In the genomic region with DNA sequence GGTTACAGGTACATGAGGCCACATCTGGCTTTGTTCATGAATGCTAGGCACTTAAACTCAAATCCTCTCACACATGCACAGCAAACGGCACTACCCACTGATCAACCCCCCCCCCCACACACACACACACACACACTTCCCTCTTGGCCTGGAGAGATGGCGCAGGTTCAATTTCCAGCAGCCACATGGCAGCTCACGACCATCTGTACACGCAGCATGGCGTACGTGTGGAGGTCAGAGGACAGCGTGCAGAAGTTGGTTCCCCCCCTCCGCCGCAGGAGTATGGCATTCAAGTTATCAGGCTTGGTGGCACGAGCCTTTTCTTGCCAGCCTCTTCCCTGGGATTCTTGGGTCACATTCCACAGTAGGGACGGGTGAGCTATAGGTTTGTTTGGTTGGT, we compare ENCODE assay signal across 21 mouse cellular contexts.
DNase-seq lines count a peak whose midpoint lies in the region; ATAC-seq and TF ChIP-seq lines count a peak whose summit lies in the region.
"Had no signal": no experiment of that assay in that cellular context is flagged by ENCODE, and none has a peak within 500 bp of the region (broad histone marks: within the 10 kb centered on the region; RNA-seq: fewer than 3 reads in every experiment).

No protein-coding gene starts in this region.

- H3K9ac ChIP-seq in kidney, embryonic 14.5 days (ENCODE audit: low read depth, low read length) = no peak overlapping the region
- H3K9ac ChIP-seq: embryonic facial prominence, embryonic 13.5 days; embryonic facial prominence, embryonic 15.5 days; forebrain, embryonic 13.5 days; forebrain, embryonic 15.5 days; forebrain, postnatal 0 days had no signal

- peaks cover 47% of the 10 kb centered on the region for H3K4me1 ChIP-seq in limb, embryonic 10.5 days
- H3K4me1 ChIP-seq in kidney, embryonic 14.5 days (ENCODE audit: control insufficient read depth, insufficient read depth, low read length) = peaks cover 11% of the 10 kb centered on the region; the same call in 1 of the 2 replicates
- H3K4me1 ChIP-seq: forebrain, embryonic 13.5 days; forebrain, embryonic 15.5 days had no signal

- peak; percentile 65 to 74 for DNase-seq in cerebellum, postnatal 14 days
- DNase-seq in cerebellum, adult 18-20 months = no peak
- DNase-seq in left cerebral cortex, postnatal 4 days = peak; percentile 66
- DNase-seq in left cerebral cortex, postnatal 10 days (ENCODE audit: extremely low spot score in 1 of 2, low spot score in 2 of 2) = no peak
- no peak for DNase-seq in limb, embryonic 10.5 days (ENCODE audit: low spot score)
- DNase-seq: adrenal gland, adult 2 months; adrenal gland, postnatal 10 days; adrenal gland, postnatal 25 days; cerebellum, adult 11 months; cerebellum, adult 8-10 months; cerebellum, adult 9-11 months; embryo, embryonic 11 days; forebrain, postnatal 0 days had no signal

- H3K4me2 ChIP-seq in myocyte (ENCODE audit: low read depth) = no peak overlapping the region
- H3K4me2 ChIP-seq in kidney, embryonic 14.5 days (replicated peaks; ENCODE audit: low read depth, low read length) = no peak overlapping the region
- H3K4me2 ChIP-seq: embryonic facial prominence, embryonic 13.5 days; embryonic facial prominence, embryonic 15.5 days; forebrain, embryonic 13.5 days; forebrain, embryonic 15.5 days had no signal

- intact Hi-C loops in left cerebral cortex, postnatal 4 days (cut with DNase I) = no loop called here
- intact Hi-C loops in left cerebral cortex, postnatal 10 days (cut with DNase I) = no loop called here

- no peaks in the 10 kb centered on the region for H3K27me3 ChIP-seq in limb, embryonic 10.5 days (ENCODE audit: low read depth, poor library complexity, severe bottlenecking)
- H3K27me3 ChIP-seq in myocyte (ENCODE audit: control insufficient read depth, insufficient read depth, insufficient read length) = no peaks in the 10 kb centered on the region
- H3K27me3 ChIP-seq in kidney, embryonic 14.5 days (ENCODE audit: control insufficient read depth, insufficient read depth, low read length) = no peaks in the 10 kb centered on the region
- H3K27me3 ChIP-seq: embryonic facial prominence, embryonic 13.5 days; embryonic facial prominence, embryonic 15.5 days; forebrain, embryonic 13.5 days; forebrain, embryonic 15.5 days had no signal

- no peak for ATAC-seq in kidney, embryonic 14.5 days (ENCODE audit: low FRiP score, low TSS enrichment)
- ATAC-seq: forebrain, embryonic 13.5 days; forebrain, embryonic 15.5 days; forebrain, postnatal 0 days had no signal

- peaks cover 9% of the 10 kb centered on the region; the same call in 1 of the 2 replicates for H3K36me3 ChIP-seq in limb, embryonic 10.5 days
- no peaks in the 10 kb centered on the region for H3K36me3 ChIP-seq in myocyte (ENCODE audit: control insufficient read depth, insufficient read depth)
- no peaks in the 10 kb centered on the region for H3K36me3 ChIP-seq in kidney, embryonic 14.5 days (ENCODE audit: control insufficient read depth, insufficient read depth, low read length)
- H3K36me3 ChIP-seq: embryonic facial prominence, embryonic 13.5 days; embryonic facial prominence, embryonic 15.5 days; forebrain, embryonic 15.5 days had no signal

- WGBS in limb, embryonic 10.5 days = 96% methylated on average over 11 of the region's 11 CpGs
- WGBS in kidney, embryonic 14.5 days = 87% methylated on average over 11 of the region's 11 CpGs

- H3ac ChIP-seq in myocyte (ENCODE audit: control insufficient read depth, insufficient read length) = no peak overlapping the region

- peak; percentile 12 for TF ChIP-seq POLR2A in myocyte (IDR thresholded peaks at IDR 0.05; ENCODE audit: insufficient read length, low read depth)

- H3K79me2 ChIP-seq in myocyte (ENCODE audit: control insufficient read depth, insufficient read depth) = peaks cover 3% of the 10 kb centered on the region

- no peaks in the 10 kb centered on the region for H3K9me3 ChIP-seq in limb, embryonic 10.5 days (replicated peaks)
- no peaks in the 10 kb centered on the region for H3K9me3 ChIP-seq in kidney, embryonic 14.5 days (ENCODE audit: control insufficient read depth, low read length)
- H3K9me3 ChIP-seq: embryonic facial prominence, embryonic 13.5 days; embryonic facial prominence, embryonic 15.5 days; forebrain, embryonic 10.5 days; forebrain, embryonic 13.5 days; forebrain, embryonic 15.5 days had no signal

- no peak overlapping the region for H3K4me3 ChIP-seq in limb, embryonic 10.5 days
- no peak overlapping the region for H3K4me3 ChIP-seq in myocyte
- H3K4me3 ChIP-seq in kidney, embryonic 14.5 days (ENCODE audit: low read length) = no peak overlapping the region
- H3K4me3 ChIP-seq: embryonic facial prominence, embryonic 13.5 days; embryonic facial prominence, embryonic 15.5 days; erythroblast, embryonic 14.5 days; forebrain, embryonic 10.5 days; forebrain, embryonic 13.5 days; forebrain, embryonic 15.5 days had no signal

- H3K27ac ChIP-seq in limb, embryonic 10.5 days = peak overlapping the region; percentile 31; the same call in 1 of the 2 replicates
- H3K27ac ChIP-seq in kidney, embryonic 14.5 days (ENCODE audit: low read depth, low read length) = no peak overlapping the region
- H3K27ac ChIP-seq: embryonic facial prominence, embryonic 13.5 days; embryonic facial prominence, embryonic 15.5 days; forebrain, embryonic 10.5 days; forebrain, embryonic 13.5 days; forebrain, embryonic 15.5 days had no signal

TF ChIP-seq in myocyte, 11 proteins besides CTCF, POLR2A, EP300 and RAD21:
- TF ChIP-seq POLR2AphosphoS2 (IDR thresholded peaks at IDR 0.05; ENCODE audit: insufficient read length, low read depth) (no peak), CEBPB (IDR thresholded peaks at IDR 0.05; ENCODE audit: insufficient read depth, poor library complexity, severe bottlenecking) (no peak), MYOG (IDR thresholded peaks at IDR 0.05; ENCODE audit: control insufficient read depth in 1 of 3, insufficient read depth in 1 of 3, insufficient read length in 2 of 3, low read depth in 2 of 3) (no peak), USF1 (IDR thresholded peaks at IDR 0.05; ENCODE audit: low read depth) (no peak), E2F4 (IDR thresholded peaks at IDR 0.05; ENCODE audit: insufficient read depth) (no peak), TCF3 (IDR thresholded peaks at IDR 0.05; ENCODE audit: insufficient read length, low read depth) (no peak), REST (IDR thresholded peaks at IDR 0.05; ENCODE audit: insufficient read depth, insufficient read length) (no peak), TCF12 (IDR thresholded peaks at IDR 0.05; ENCODE audit: insufficient read depth, poor library complexity, severe bottlenecking) (no peak), MAX (IDR thresholded peaks at IDR 0.05; ENCODE audit: low read depth) (no peak), SRF (IDR thresholded peaks at IDR 0.05; ENCODE audit: control insufficient read depth, insufficient read length, low read depth) (no peak)

Comparison
In these comparisons a context has a peak if more than half of its experiments do, and no peak if none do; other contexts are left out.
1. DNase-seq: peak in cerebellum, postnatal 14 days (2 of 2) and left cerebral cortex, postnatal 4 days (single experiment); none in cerebellum, adult 18-20 months (0 of 2), left cerebral cortex, postnatal 10 days (0 of 2) and limb, embryonic 10.5 days (single experiment).